23 mouse cellular contexts compared by ENCODE assay signal in the genomic region with DNA sequence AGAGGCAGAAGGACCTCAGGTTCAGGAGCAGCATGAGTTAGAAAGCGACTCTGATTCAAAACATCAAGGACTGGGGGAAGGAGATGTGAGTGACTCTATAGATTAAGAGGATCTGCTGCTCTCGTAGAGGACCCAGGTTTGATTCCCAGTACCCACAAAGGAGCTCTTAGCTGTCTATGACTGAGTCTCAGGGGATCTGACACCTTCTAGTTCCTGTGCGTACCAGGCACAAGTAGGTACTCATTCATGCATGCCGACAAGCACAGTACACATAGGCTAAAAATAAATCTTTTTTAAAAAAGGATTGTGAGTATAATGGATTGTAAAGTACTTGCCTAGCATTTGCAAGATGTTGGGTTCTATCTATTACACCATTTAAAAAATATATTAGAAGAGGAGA.
"Had no signal": no experiment of that assay in that cellular context is flagged by ENCODE, and none has a peak within 500 bp of the region (broad histone marks: within the 10 kb centered on the region; RNA-seq: fewer than 3 reads in every experiment).

No protein-coding gene starts in this region.

- H3K36me3 ChIP-seq: intestine, embryonic 15.5 days had no signal

- H3K4me2 ChIP-seq: intestine, embryonic 15.5 days; kidney, embryonic 15.5 days; lung, embryonic 15.5 days; midbrain, embryonic 13.5 days; neural tube, embryonic 13.5 days had no signal

- H3K27ac ChIP-seq: intestine, embryonic 15.5 days; kidney, embryonic 15.5 days; left cerebral cortex, adult 2 months; lung, embryonic 15.5 days; midbrain, embryonic 10.5 days; midbrain, embryonic 13.5 days; neural tube, embryonic 13.5 days had no signal

- H3K4me1 ChIP-seq: midbrain, embryonic 10.5 days; midbrain, embryonic 13.5 days; neural tube, embryonic 13.5 days had no signal

- DNase-seq: kidney, adult 11 months; kidney, adult 8-10 months; kidney, postnatal 10 days; kidney, postnatal 36 days; layer of hippocampus, postnatal 36 days; lung, adult 18-20 months; lung, postnatal 10 days; lung, postnatal 36 days; retina, postnatal 1 day; right cerebral cortex, postnatal 25 days; spleen, adult 18-20 months; thymus, adult 18-20 months; thymus, postnatal 36 days had no signal

- H3K27me3 ChIP-seq: intestine, embryonic 15.5 days; kidney, embryonic 15.5 days; lung, embryonic 15.5 days; midbrain, embryonic 13.5 days; neural tube, embryonic 13.5 days had no signal

- H3K9ac ChIP-seq: intestine, embryonic 15.5 days; kidney, embryonic 15.5 days; lung, embryonic 15.5 days; midbrain, embryonic 13.5 days; neural tube, embryonic 13.5 days had no signal

- H3K4me3 ChIP-seq: intestine, embryonic 15.5 days; kidney, embryonic 15.5 days; left cerebral cortex, adult 2 months; lung, embryonic 15.5 days; megakaryocyte, embryonic 14.5 days; midbrain, embryonic 10.5 days; midbrain, embryonic 13.5 days; myocyte; neural tube, embryonic 13.5 days had no signal

- ATAC-seq: intestine, embryonic 15.5 days; midbrain, embryonic 13.5 days; midbrain, embryonic 16.5 days had no signal

- H3K9me3 ChIP-seq: intestine, embryonic 15.5 days; kidney, embryonic 15.5 days; lung, embryonic 15.5 days; megakaryocyte, embryonic 14.5 days; midbrain, embryonic 10.5 days; midbrain, embryonic 13.5 days; neural tube, embryonic 13.5 days had no signal
